Mouse (Mus musculus) myocyte (in vitro differentiated cells): ENCODE data around the gene Smap2.

Experiments used
- E2F4 ChIP-seq: IDR thresholded peaks from one replicate; pipeline ENCODE4 v1.6.1; 2011; ENCODE audit warnings: mild to moderate bottlenecking, control low read depth, moderate library complexity; ENCODE audit not compliant: insufficient read depth
- MAX ChIP-seq: IDR thresholded peaks from one replicate; pipeline ENCODE4 v1.6.1; 2011; ENCODE audit warnings: low read depth, mild to moderate bottlenecking, control low read depth
- MYOD1 ChIP-seq, 3 experiments: IDR thresholded peaks; one replicate each; pipeline ENCODE4 v1.6.1; 2011; ENCODE audit warnings: control low read depth in 2 of 3, low read depth in 2 of 3, mild to moderate bottlenecking in 2 of 3, moderate library complexity in 1 of 3; ENCODE audit not compliant: insufficient read length in 2 of 3, control insufficient read depth in 1 of 3
- MYOG ChIP-seq, 3 experiments: IDR thresholded peaks; one replicate each; pipeline ENCODE4 v1.6.1; 2011; ENCODE audit warnings: control low read depth in 2 of 3, low read depth in 2 of 3, mild to moderate bottlenecking in 2 of 3; ENCODE audit not compliant: insufficient read length in 2 of 3, control insufficient read depth in 1 of 3, insufficient read depth in 1 of 3
- POLR2A ChIP-seq: IDR thresholded peaks from one replicate; pipeline ENCODE4 v1.6.1; 2011; ENCODE audit warnings: low read depth, mild to moderate bottlenecking, control low read depth, moderate library complexity; ENCODE audit not compliant: insufficient read length
- POLR2AphosphoS2 ChIP-seq: IDR thresholded peaks from one replicate; pipeline ENCODE4 v1.6.1; 2011; ENCODE audit warnings: low read depth, control low read depth; ENCODE audit not compliant: insufficient read length
- TCF12 ChIP-seq: IDR thresholded peaks from one replicate; pipeline ENCODE4 v1.6.1; 2011; ENCODE audit warnings: mild to moderate bottlenecking, control low read depth; ENCODE audit not compliant: poor library complexity, insufficient read depth, severe bottlenecking
- TCF3 ChIP-seq: IDR thresholded peaks from one replicate; pipeline ENCODE4 v1.6.1; 2011; ENCODE audit warnings: low read depth, control low read depth; ENCODE audit not compliant: insufficient read length
- USF1 ChIP-seq: IDR thresholded peaks from one replicate; pipeline ENCODE4 v1.6.1; 2011; ENCODE audit warnings: low read depth, mild to moderate bottlenecking, control low read depth, moderate library complexity

DNA sequence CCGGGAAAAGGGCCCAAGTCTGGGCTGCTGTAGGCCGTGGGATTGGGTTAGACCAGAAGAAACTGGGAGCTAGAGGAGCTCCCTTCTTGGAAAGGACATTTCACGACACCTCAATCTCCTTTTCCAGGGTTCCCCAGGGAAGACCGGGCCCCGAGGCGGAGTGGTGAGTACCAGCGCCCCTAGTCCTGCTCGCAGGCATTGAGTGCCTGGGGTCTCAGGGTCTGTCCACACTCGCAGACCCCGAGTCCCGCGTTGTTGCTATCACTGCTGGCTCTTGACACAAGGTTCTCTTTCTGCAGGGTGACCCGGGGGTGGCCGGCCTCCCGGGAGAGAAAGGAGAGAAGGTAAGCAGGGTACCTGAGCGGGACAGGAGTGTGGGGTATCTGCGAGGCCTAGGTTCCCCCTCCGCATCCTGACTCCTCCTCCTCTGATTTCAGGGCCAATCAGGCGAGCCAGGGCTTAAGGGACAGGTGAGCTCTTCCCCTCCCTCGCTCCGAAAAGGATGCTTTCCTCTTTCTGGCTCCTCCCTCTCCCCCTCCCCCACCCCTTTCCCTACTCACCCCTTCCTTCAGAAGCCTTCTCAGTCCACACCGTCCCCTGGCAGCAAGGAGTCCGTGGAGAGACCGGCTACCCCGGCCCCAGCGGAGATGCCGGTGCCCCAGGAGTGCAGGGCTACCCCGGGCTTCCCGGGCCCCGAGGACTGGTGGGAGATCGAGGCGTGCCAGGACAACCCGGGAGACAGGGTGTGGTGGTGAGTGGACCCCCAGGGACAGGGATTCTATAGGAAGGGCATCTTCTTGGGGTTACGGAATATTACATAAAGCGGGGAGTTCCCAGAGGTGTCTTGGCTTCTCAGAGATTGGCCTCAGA is 35.6 kb upstream of the Smap2 start:
- TF ChIP-seq MYOD1 (IDR thresholded peaks at IDR 0.05; ENCODE audit: control insufficient read depth in 1 of 3, insufficient read length in 2 of 3, low read depth in 2 of 3) (no peak), USF1 (no peak), MYOG (IDR thresholded peaks at IDR 0.05; ENCODE audit: control insufficient read depth in 1 of 3, insufficient read depth in 1 of 3, insufficient read length in 2 of 3, low read depth in 2 of 3) (no peak), POLR2A (no peak), TCF3 (no peak), MAX (no peak), POLR2AphosphoS2 (no peak), TCF12 (no peak), E2F4 (no peak)
